Mouse (Mus musculus) T-helper 2 cell (primary cell): Measurements from ENCODE around the gene Zfp941.

ENCODE experiments used
- in situ Hi-C: fragments of 300-600 bp; cut with MboI, MseI; formaldehyde crosslinking; loops from one replicate; pipeline ENCODE4 v1.15.1; 2025; ENCODE audit warnings: high pct_unique_total_duplicates

Gene Zfp941

DNA sequence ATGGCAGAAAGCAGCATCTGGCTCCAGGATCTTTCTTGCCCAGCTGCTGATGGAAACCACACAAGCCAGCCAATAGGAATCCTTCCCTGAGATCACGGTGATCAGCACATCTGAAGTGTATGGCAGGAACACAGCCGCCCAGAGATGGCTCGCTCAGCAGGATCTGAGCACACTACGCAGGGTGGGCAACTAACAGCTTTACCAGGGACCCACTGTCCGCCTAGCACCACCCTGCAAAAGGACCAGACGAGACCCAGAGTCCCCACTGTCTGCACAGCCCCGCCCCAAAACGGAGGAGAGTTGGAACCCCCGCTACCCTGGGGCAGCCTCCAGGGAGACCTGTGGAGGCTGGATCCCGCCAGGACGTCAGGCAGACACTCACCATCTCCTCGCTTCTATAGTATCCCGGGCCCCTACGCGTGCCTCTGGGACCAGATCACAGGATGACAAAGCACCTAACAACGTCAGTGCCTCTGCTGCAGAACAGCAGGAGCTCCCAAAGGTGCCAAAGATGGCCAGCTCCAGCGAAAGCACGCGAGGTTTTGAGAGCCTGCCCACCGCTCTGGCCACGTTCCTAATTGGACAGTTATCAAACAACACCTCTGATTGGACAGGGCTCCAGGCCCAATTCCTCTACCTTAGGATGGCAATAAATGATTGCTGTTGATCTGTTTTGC is at the start of gene Zfp941:
Gene Zfp941, minus strand, starts transcription at position 526 of the 677 bp plus-strand sequence.
- in situ Hi-C loops = no loop called here

DNA sequence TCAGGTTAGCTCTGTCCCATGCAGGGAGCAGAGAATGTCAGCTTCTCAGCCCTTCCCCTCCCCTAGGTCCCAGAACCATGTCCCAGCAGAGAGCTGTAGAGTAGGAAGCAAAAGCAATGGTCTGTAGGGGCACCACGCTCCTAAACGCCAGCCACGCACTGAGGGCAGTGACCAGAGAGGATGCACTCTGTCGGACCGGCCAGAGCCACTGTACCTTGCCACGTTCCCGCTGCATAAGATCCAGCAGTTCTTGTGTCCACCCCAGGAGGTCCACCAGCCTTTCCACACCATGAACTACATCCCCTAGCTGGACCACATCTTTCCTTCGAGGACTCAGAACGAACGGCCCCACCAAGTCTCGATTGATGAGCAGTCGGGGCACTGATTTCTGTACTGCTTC is 42.8 kb upstream of the Zfp941 start:
- in situ Hi-C loops = no loop called here

DNA sequence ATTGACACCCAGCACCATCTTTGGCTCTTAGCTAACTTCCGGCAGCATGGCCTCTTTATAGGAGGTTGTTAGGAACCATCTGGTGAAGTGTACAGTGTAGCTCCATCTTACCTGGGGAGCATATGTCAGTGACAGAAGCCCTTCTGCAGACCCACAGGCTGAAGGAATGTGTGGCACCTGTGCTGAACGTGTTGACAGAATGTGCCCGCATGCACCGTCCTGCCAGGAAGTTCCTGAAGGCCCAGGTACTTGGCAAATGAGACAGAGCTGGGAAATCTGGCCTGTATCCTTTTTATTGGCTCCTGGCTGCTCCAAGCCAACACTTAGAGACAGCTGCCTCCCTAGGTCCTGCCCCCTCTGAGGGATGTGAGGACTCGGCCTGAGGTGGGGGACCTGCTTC is 38.8 kb upstream of the Zfp941 start:
- in situ Hi-C loops = no loop called here

- in situ Hi-C loops = no loop called here
These were observed 38.0 kb upstream of the Zfp941 start for GRCm38 (mm10) chr7:140859997-140860396.

DNA sequence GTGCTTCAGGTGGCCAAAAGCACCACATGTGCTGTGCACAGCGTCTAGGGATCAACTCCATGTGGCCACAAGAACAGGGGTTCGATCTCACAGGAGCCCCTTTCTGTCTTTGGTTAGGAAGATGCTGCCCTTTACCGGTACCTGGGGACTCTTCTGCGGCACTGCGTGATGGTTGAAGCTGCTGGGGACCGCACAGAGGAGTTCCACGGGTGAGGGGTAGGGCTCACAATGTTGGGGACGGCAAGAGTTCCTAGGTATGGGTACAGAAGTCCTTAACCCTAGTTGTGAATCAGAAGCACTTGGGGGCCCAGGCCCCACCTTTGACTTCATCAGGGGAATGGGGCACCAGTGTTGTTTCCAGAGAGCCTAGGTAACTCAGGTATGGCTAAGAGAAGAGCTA is 36.8 kb upstream of the Zfp941 start:
- in situ Hi-C loops = no loop called here

DNA sequence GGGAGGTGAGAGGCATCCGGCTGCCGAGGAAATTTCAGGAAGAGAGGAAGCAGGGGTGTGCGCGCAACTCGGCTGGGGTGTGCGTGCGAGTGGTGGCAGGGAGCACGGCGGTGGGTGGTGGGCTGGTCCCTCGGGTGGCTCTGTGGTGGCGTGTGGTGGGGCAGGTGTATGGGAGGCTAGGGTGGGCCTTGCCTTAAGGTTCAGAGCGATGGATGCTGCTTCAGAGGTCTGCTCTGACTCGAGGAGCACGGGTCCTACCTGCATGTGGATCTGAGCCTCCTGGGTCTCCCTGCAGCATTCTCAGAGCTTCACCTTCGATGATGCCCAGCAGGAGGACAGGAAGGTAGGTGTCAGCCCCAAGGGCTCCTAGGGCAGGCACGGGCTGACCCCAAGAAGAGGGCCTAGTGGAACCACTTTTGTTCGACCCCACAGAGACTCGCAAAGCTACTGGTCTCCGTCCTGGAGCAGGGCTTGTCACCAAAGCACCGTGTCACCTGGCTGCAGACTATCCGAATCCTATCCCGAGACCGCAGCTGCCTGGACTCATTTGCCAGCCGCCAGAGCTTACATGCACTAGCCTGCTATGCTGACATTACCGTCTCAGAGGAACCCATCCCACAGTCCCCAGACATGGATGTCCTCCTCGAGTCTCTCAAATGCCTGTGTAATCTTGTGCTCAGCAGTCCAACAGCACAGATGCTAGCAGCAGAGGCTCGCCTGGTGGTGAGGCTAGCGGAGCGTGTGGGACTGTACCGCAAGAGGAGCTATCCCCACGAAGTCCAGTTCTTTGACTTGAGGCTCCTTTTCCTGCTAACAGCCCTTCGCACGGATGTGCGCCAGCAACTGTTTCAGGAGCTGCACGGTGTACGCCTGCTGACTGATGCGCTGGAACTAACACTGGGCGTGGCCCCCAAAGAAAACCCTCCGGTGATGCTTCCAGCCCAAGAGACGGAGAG is 35.9 kb upstream of the Zfp941 start, which contains the start of gene Bet1l:
Gene Bet1l, minus strand, starts transcription at position 28 of the 956 bp plus-strand sequence.
- in situ Hi-C loops = no loop called here

GRCm38 (mm10) chr7:140856785-140857549 is 35.0 kb upstream of the Zfp941 start, which contains the start of gene Ric8a:
TSS of gene Ric8a (plus strand) at chr7:140856957.
- in situ Hi-C loops = no loop called here

DNA sequence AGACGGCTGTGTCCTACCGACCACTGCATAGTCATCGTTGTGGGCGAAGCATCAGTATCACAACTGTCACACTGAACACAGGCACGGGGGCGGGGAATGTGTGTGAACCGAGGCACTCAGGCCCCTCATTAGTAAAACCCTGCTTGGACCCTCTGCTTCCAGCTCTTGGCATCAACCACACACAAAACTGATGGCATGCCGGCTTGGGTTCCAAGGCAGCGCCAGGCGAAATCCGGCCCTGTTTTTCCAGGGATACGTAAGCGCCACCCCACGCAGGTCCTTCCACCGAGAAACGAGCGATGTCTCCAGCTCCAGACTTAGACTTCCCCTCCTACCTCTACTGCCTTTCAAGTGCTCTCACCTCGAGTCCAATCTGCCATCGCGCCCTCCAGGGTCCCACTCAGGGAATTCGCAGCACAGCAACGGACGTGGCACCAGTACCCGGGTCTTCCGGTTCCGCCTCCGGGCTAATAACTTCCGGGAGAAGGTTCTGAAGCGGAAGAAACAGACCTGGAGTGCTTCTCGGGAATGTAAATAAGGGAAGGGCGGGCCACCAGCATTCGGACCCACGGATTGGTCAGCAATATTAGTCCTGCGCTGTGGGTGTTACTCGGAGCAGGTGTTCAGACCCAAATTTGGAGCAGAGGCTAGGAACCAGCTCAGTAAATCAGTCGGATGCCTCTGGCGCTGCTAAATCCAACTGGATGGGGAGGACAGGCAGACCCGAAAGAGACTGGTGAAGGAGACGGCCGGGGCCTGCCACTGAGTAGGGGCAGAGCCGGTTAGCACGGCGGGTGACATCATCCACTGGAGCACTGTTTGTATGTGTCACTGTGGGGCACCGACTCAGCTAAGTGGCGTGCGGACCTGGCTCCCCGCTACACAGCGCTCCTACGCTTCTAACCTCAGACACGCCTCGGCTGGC is 34.1 kb upstream of the Zfp941 start, which contains the start of gene Gm45785:
Gene Gm45785, minus strand, starts transcription at position 472 of the 925 bp plus-strand sequence.
- in situ Hi-C loops = no loop called here

GRCm38 (mm10) chr7:140855181-140855580 is 33.2 kb upstream of the Zfp941 start:
- in situ Hi-C loops = no loop called here

DNA sequence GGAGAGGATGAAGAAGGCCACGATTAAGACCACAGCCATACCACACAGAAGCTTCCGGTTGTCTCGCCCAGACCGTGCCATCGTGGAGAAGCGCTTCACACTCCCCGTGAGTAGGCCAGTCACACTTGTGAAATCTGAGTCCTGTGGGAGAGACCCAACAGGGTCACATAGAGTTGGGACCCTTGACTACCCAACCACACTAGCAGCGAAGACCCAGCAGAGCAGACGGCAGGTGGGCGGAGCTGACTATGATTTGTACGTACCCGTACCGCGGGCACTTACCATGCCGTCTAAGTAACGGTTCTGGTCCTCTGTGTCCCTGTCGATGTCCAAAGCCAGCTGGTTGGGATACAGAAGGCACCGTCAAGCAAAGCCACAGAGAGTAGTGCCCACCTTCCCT is 32.5 kb upstream of the Zfp941 start:
- in situ Hi-C loops = no loop called here

DNA sequence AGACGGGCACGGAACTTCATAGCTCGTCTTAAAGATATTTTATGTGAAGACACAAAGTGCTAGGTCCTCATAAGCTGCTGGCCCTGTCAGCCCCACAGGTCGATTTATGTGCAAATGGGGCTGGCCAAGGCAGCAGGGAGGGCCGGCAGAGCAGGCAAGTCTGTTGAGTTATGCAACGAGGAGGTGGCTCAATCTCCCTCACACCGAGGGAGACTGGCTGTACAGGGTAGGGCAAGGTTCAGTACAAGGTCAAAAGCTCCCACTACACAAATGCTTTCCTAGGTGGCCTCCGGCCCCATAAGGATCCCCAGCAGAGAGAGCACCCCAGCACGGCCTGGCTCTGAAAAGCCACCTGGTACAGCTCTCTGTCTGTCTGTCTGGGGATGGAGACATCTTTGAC is 31.4 kb upstream of the Zfp941 start:
- in situ Hi-C loops = no loop called here

GRCm38 (mm10) chr7:140851916-140852315 is 29.9 kb upstream of the Zfp941 start:
- in situ Hi-C loops = no loop called here

- in situ Hi-C loops = loop anchor here (5.0 kb wide), 1 partner anchor 204 kb away; no protein-coding TSS in a partner anchor
These were observed 26.6 kb upstream of the Zfp941 start for GRCm38 (mm10) chr7:140848591-140848990.

DNA sequence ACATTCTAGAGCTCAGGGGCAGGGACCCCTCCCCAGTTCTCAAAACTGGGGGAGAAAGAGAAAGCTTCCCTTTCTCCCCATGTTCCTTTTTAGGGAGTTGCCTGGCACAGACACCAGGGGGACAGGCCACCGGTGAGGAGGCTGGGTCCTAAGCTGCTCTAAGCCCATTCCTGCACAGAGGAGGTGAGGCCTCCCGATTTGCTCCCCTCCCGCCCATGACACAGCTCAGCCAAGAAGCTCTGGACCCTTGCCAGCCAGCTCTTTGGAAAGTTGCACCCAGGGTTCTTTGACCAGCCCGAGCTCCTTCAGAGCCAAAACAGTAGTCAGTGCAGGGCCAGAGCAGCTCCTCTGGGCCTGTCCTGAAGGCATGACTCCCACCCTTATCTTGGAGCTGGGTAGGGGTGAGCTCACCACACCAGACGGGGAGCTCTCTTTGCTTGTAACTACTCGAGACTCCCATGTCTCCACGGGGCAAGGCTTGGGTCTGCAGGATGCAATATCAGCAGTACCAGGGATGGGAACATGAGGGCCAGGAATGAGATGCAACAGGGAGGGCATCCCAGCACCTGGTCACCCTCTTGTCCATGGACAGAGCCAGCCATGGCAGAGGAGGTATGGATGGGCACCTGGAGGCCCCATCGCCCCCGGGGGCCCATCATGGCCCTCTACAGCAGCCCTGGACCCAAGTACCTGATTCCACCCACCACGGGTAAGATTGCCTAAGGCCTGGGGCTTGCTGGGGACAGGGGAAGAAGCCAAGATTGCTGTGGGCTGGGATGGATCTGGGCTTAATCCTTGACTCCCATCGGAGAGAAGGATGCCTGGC is 26.0 kb upstream of the Zfp941 start, which contains the start of gene Odf3:
Gene Odf3, plus strand, starts transcription at position 51 of the 826 bp plus-strand sequence.
- in situ Hi-C loops = loop anchor here (5.0 kb wide), 1 partner anchor 204 kb away; no protein-coding TSS in a partner anchor

DNA sequence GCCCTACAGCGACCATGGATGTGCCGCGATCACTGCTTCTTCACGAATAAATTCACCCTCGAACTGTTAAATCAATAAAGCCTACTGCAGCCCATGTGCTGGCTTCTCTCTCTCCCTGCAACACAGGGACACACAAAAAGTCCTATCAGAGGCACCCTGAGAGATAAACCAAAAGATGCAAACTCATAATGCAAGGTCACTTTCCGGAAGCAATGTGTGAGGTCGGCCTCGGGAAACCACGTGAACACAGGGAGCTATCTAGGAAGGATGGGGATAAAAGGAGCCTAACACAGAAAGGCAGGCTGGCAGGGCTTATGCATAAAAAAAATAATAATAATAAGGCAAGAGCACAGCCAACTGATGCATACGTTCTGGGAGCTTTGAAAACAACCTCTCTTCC is 24.7 kb upstream of the Zfp941 start:
- in situ Hi-C loops = loop anchor here (5.0 kb wide), 1 partner anchor 206 kb away; no protein-coding TSS in a partner anchor

- in situ Hi-C loops = loop anchor here (5.0 kb wide), 1 partner anchor 207 kb away; no protein-coding TSS in a partner anchor
These were observed 23.7 kb upstream of the Zfp941 start for GRCm38 (mm10) chr7:140845683-140846082.

DNA sequence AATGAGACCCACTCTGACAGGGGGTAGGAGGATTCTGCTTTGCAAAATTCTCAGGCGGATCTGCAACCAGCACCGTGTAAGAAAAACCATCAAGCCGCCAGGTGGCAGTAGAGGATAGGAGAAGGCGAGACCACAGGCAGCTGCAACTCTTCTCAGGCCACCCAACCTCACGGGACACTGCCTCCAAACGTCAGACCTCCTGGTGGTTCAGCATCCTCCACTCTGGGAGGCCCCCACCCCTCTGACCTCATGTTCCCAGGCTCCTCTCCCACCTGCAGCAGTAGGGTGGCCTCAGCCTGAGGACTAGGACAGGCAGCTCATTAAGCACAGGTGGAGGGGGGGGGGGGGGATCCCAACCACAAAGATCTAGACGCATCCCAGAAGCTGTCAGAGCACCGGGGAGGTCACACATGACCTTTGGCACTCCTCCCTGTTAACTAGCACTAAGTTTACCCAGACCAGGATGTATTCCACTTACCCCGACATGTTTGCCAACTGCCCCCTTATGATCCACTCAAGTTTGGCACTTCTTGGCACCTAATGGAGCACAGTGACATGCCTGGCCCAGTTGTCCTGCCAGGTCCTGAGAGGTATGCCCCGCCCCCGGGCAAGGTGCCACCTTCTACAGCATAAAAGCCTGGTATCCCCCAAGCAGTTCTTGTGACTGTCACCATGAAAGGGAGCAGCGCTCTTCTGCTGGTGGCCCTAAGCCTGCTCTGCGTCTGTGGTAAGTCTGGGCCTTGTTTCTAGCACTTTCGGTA is 23.1 kb upstream of the Zfp941 start, which contains the start of gene Scgb1c1:
Gene Scgb1c1, plus strand, starts transcription at position 643 of the 761 bp plus-strand sequence.
- in situ Hi-C loops = loop anchor here (5.0 kb wide), 3 partner anchors 57 to 337 kb away; partner anchors contain the start of gene Cox8b

DNA sequence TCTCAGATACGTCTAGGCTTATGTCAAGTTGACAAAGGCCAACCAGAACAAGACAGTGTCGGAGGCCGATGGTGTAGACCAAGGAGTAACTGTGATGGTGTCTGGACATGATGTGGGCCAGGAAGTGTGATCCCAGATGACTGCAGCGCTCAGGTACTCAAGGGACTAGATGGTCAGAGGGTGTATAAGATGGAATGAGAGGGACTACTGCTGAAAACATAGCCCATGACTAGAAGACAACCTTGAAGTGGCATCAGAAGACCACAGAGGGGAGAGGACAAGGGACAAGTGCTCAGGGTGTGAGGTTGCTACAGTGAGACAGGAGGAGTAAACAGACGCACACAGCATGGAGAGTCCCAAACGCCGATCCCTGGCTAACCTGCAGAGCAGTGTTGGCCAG is 21.8 kb upstream of the Zfp941 start:
- in situ Hi-C loops = loop anchor here (5.0 kb wide), 2 partner anchors 58 to 338 kb away; partner anchors contain the start of gene Cox8b
